Mouse (Mus musculus) gastrocnemius, adult 18-20 months (tissue): ENCODE results near the gene Srek1ip1. TPM values are rescaled to one million over a fixed set of nuclear protein-coding genes. Genes with fewer than 3 reads are reported as not detected.

Experiments
- DNase-seq: peaks from one replicate; pipeline ENCODE4 v3.0.0; 2021; ENCODE audit warnings: low spot score
- long read RNA-seq, 2 experiments: library from polyadenylated mRNA; stranded (forward); transcript quantifications; one replicate each; pipeline ENCODE4 v2.0.0; 2021
- total RNA-seq, 2 experiments: library from RNA; stranded (reverse); gene quantifications; 2 replicates each; pipeline ENCODE4 v1.2.3; 2021

Srek1ip1 gene
- total RNA-seq = 10 to 100 TPM; 10.8 to 11.0 TPM
- long read RNA-seq, experiment 1, partial matches to known transcripts = 0 of 6 reads
- long read RNA-seq, experiment 1, other reads (novel, unspliced or antisense) = 1 of 6 reads
- long read RNA-seq, experiment 2, transcript Srek1ip1-201 (5 exons, 2,365 nt) = major isoform, 7 of 10 reads
- long read RNA-seq, experiment 2, partial matches to known transcripts = 0 of 10 reads
- long read RNA-seq, experiment 2, other reads (novel, unspliced or antisense) = 2 of 10 reads

DNA sequence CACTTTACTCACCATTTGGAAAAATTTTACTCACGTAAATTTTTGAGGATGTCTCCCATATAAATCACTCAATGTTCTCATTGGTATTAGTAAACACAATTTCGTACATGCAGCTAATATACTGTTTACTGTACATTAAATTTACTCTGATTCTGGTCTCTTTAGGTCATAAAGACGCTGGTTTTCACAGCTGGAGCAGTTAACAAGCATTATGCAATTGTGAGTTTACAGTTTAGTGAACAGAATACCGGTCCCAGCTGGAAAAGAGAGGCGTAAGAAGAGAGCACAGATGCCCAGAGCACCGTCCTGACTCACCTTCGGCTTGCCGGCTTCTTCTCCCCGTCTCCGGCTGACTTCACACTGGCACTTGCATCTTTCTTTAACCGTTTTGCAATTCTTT lies at the start of gene Srek1ip1:
TSS of gene Srek1ip1 (plus strand) at position 301 of the 400 bp plus-strand sequence.
- DNase-seq = no peak

DNA sequence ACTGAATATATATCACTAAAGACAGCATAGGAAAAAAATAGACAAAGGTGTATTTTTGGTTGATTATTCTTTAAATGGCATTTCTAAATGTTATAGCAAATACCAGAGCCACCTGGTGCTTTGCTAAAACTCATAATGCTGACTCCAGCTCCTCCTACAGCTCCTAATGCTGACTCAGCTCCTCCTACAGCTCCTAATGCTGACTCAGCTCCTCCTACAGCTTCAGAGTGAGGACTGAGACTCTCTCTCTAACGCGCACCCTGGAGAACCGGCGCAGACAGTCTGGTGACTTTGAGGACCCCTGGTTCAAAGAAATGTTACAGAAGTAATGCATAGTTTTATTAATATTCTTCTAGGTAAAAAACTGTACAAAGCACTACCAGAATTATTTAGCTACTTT lies 49.4 kb upstream of the Srek1ip1 start:
- no peak for DNase-seq

DNA sequence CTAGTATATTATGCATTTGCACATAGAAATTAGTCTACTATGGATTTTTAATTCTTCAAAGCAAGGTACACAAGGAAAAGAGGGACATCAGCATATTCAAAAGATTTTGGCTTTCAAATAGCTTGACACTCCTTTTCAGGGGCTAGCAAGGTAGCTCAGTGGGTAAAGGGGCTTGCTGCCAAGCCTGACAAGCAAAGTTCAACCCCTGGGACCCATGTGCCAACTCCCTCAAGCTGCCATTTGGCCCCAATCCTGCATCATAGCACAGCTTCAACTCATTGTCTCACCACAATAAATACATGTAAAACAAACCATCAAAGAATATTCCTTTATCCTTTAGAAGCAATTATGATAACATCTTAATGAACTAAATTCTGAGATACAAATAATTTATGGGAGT lies 45.3 kb upstream of the Srek1ip1 start:
- no peak for DNase-seq

DNA sequence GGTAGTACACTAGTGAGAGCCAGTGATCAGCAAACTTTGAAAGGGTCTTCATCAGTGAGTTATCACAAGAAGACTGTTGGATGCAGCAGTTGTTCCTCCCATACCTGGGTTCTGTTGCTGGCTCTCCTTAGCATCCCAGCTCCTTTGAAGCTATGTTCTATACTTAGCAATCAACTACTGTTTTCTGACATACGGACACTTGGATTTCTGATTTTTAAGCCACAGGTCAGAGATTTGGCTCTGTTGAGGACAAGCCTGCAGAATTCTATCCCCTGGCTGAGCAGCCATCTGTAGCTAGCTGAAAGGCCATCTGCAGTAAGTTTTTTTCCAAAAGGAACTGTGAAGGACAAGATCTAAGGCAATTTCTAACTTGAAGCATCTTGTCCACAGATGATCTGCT lies 32.9 kb upstream of the Srek1ip1 start:
- no peak for DNase-seq

DNA sequence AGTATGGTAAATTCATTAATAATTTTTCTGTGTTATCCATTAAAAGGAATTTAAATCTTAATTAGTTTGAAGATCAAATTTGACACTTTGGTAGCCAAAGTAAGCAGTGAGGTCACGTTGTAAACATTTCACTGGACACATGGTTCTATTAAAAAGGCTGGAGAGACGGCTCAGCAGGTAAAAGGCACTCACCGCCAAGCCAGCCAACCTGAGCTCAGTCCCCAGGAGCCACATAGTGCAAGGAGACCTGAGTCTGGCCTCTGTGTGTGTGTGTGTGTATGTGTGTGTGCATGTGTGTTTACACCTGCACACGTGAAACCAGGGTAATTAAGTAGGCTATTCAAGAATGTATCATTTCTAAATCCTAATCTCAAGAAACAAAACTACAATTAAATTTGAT lies 29.9 kb upstream of the Srek1ip1 start:
- DNase-seq = no peak

DNA sequence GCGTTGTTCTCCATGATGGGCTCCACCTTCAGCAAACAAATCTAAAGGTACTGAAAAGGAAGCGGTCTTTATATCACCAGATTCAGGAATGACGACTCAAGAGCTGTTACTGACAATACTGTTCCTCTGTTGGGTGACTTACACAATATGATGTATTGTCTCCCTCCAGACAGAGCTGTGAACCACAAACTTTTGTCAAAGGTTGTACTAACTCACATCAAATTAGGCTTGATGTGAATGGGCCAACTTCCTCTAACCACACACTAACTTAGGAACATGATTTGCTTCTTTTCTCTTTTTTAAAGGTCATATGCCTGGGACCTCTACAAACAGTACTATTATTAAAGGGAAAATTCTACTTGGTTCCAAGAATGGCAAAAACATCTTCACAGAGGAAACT lies 29.1 kb upstream of the Srek1ip1 start:
- DNase-seq = no peak

DNA sequence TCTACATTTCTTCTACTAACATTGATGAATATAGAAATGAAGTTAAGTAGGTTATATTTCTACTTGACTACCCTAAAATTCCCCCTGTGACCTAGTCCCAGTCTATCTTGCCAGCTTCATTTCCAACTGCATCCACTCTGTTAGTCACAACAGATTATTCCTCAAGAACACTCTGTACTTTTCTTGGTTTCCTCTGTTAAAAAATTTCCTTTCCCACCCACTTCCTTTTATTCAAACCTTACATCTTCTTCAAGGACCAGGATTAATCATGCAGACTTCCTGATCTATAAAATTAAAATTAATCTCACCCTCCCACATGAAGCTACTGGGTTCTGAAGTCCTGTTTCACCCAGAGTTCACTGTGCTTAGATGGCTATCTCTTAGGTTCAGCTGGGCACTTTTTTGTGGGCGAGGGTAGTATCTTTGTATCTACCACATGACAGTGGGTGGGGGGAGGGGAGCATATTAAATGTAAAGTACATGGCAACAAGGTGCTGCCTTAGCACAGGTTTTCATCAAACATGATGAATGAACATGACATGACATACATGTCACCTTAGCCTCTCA lies 13.1 kb upstream of the Srek1ip1 start:
- no peak for DNase-seq

DNA sequence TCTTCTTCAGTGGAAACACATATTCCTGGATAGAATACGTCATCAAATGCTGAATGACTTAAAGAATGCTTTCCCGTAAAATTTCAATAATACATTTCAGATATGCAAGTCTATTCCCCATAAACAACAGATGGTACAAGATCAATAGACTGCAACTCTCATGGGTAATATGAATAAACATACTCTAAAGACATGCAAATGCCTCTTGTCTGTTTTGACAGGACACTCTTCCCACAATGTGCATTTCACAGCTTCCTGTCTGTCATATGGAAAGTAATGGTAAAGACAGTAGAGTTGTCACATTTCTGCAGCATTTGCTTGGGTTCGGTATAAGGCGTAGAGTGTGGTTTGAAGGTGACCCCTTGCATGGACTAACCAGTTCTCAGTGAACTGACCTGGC lies 5.0 kb upstream of the Srek1ip1 start:
- DNase-seq = no peak

DNA sequence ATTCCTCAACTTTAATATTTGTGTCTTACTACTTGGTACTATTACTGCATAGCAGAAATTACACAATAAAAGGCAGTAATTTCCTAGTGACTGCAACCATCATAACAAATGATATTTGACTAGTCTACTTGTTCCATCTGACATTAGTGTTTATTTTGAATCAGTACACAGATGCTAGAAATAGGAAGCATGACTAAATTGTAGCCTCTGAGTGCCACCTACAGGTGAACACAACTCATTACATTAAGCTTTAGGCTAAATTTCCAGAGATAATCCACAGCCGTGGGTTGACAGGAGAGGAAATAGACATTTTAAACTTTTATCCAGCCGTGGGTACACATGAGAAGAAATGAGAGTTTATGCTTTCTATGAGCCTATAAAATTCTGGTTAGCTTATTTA lies 2.6 kb upstream of the Srek1ip1 start:
- peak; percentile 28 for DNase-seq

DNA sequence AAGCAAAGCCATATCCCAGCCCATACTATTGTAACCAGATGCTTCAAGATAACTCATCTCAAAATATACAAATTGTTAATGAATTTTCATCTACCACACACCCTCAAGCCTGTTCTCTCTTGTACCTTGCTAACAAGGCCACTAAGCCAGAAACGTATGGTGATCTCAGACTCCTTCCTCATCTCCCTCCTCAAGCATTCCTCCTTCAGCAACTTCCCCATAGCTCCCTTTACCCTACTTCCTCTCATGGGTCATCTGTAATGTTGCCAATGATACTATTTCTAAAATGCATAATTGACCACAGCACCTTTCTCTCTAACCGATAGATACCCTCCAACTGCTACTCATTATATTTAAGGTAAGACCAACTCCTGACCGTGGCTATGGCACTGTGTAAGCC lies 2.1 kb downstream of the Srek1ip1 start:
- DNase-seq = no peak

DNA sequence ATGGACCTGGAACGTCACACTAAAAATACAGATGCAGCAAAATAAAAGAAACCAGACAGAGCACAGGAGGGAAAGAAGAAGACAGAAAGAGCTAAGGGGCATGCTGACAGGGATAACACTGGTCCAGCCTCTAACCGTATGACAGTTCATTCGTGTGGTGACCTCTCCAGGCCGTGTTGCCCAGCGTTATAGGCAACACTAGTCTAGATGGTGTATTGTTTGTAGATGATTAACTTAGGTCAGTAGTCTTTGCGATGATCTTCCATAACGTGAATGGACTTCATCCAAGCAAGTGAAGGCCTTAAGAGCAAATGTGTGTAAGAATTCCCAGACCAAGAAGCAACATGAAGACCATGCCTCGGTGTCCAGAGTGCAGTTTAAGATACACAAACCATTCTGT lies 6.8 kb downstream of the Srek1ip1 start:
- no peak for DNase-seq

DNA sequence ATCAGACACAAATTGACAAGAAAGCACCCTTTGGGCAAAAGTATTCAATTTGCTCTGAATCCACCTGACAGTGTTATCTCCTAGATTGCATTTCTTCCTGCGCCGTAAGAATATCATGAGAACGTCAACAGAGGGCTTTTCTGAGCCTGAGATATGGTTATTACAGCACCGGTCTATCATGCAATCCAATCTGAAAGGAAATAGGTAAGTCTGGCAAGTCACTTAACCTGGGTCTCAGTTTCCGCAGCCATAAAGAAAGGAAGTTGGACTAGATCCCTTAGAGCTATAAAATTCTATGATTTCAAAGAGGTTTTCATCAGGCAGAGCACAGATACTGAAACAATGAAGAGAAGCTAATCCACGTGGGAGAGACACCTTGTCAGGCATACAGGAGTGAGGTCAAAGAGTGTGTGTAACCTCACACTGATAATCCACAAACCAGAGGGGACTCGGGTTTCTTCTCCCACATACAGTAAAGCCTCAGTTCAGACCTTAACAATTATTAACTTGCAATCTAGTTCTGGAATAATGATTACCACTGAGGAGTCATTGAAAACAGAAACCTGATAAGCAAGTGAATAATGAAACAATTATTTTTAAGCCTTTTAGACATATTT lies 7.4 kb downstream of the Srek1ip1 start:
- no peak for DNase-seq

DNA sequence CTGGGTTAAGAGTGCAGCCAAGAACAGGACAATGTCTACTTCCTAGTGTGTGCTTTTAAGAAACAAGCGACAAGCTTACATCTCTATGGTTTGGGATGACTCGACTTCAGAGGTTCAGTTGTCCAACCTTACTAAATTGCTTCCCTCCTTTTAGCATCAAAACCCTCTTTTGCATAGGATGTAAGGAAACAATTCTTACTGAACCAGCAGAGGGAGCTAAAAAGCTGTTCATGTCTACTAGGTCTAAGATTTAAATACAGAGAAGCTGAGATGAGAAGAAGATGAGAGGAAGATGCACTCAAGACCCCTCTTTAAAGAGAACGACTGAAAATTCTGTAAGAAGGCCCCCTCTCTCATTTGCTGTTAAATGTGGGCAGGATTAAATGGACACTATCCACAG lies 13.4 kb downstream of the Srek1ip1 start:
- no peak for DNase-seq

DNA sequence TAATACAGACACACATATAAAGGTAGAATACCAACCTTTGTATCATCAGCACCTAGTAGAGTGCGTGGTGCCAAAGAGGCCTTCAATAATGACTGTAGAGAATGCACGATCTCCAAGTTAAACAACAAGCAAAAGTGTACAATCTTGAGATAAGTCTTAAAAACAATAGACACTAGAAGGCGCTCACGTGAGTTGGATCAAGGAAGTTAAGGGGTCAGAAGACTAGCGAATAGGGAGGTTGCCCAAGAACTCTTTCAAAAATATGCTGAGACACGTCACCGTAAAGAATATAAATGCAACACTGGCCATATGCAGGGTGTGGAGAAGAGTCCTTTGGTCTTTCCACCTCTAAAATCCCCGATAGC lies 24.0 kb downstream of the Srek1ip1 start:
- DNase-seq = no peak

DNA sequence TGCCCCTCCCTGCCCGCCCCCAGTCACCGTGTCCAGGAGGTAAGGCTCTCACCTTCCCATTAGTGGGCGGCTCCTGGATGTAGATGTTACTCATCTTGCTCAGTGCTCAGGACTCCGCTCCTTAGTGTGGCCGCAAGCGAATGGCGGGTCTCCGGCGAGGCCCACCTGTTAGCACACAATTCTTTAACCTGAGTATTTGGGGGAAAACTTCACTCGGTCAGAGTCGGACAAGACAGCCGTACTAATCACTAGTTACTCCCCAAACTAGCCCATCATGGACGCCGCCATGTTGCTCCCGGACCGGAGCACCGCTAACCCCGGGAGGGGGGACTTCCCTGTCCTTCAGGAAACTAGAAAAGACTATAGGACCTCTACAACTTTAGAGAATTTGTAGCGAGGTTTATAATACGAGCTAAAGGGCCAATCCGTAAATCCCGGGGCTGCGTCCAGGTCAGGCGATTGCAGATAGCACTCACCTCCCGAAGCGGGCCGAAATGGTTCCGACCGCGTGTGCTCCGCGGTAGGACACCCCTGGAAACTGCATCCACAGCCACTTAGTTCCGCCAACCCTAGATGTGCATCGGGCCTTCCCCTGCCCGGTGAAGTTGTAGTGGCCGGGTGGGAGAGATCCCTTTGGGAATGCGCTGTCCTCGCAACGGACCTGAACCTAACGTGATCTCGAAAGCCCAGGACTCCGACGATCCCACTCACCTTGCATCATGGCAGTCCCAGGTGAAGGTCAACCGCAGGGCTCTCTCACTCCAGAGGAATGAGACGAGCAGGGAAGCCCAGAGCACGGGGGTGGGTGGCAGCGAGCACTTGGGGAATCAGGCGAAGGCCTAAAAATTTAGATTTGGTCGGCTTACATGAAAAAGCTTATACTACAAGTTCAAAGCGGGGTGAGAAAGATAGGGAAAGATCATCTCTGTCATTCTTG lies 24.6 kb downstream of the Srek1ip1 start, which contains the start of gene Cwc27:
TSS of gene Cwc27 (minus strand) at position 508 of the 937 bp plus-strand sequence.
- DNase-seq = peak; percentile 75

DNA sequence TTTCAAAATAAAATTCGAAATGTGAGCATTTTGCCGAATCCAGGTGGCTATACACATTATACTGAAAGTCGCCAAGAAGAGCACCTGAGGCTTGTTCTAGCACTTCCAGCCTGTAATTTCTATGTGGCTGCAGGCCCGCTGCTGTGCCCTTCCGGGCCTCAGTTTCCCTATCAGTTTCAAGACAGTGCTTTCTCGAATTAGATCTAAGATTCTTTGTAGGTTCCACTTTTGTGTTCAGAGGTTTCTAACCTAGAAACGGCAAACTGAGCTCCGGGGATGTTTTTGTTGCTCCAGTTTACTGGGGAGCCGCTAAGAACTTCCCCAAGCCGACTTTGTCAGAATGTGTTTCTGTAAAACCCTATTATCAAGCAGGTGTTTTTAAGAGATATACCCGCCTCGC lies 25.4 kb downstream of the Srek1ip1 start:
- DNase-seq = no peak

DNA sequence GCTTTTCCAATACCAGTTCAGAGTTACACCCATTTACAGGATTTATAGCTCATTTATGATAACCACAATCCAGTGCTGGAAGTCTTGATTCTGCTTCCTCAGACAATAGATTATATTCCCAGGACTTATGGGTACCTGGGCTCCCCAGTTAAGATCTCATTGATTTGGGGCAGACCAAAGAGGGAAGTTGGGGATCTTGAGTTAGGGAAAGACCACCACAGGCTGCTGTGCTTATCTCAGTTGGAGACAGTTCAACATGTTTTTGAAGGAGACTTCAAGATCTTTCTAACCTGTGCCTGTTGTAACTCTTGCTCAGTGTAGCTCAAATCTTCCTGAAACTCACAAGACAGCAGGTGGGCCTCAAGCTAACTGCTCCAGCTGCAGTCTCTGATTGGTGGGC lies 28.9 kb downstream of the Srek1ip1 start:
- DNase-seq = no peak

DNA sequence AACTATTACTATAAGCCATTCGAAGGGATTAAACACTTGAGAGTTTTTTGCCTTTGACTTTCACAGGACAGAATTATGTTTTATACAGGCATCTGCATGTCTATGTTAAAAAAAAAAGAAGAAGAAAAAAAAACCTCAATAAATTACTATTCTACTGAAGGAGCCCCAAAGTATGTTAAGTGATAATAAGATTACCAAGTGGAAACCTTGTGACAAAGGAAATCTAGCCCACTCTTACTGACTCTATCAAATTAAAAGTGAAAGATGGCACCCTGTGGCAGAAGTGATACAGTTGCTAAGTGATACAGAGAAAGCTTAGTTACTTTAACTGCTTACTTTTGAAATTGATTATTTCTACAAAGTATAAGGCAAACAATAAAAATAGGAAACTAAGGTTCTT lies 29.6 kb downstream of the Srek1ip1 start:
- DNase-seq = no peak

DNA sequence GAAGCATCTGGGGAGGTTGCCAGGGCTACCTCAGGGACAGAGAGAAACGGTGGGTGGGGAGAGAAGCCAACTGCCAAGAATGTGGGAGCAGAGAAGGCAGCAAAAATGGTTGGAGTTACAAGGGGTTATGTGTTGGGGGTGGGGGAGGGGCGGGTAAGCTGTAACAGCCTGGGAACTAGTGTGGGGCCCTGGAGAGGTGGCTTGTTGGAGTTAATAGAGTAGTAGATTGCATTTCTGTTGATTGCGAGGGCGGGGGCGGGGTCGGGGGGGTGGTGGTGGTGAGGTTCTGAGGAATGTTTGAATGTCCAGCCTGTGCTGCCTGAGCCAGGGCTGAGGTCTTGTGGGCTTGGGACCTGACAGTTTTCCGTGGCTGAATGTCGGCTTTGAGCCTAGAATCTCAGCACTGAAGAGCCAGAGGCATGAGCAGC lies 30.1 kb downstream of the Srek1ip1 start:
- DNase-seq = no peak

DNA sequence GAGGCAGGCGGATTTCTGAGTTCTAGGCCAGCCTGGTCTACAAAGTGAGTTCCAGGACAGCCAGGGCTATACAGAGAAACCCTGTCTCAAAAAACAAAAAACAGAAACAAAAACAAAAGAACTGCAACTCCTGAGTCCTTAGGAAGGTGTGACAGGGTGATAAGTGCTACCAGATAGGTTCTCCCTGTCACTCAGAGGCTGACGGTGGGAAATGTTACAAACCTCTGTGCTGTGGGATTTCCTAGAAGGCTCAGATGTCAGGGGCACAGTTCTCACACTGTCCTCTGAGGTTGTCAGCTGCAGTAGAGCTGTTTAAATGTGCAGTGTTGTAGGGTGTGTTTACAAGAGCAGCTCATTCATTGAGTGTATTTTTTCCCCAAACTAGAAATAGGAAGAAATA lies 33.2 kb downstream of the Srek1ip1 start:
- no peak for DNase-seq

DNA sequence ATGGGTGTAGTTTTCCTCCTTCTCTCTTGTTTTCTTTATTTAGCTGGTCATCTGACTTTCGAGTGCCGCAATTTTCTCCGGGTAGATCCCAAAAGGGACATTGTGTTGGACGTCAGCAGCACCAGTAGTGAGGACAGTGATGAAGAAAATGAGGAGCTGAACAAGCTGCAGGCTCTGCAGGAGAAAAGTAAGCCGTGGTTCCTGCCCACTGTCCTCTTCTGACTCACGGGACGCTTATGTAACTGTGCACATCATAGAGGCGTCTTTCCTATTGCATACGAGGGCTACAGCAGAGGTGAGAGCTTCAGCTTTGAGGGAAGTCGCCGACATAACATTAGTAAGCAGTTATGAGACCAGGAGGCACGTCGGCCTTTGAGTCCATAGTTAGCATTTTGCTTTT lies 40.5 kb downstream of the Srek1ip1 start:
- no peak for DNase-seq

DNA sequence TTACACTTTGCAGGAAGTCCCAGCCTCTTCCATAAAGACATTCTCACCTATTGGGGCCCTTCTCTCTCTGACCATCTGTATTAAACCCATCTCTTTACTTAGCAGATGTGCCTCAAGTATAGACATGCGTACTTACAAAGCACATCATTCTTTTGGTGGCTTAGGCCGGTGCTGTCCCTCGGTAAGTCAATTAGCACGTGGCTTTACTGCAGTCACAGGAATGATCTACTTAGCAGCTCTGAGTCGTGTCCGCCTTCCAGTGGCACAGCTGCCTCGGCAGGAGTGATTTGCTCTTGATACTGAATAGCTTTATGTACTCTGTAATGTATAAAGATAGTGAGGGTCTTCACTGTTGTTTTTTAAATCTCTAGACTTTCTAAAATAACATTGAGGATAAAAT lies 45.3 kb downstream of the Srek1ip1 start:
- no peak for DNase-seq
